Mouse (Mus musculus) frontal cortex, adult 2 months (tissue): ENCODE data around the gene Ube2e3. TPM values are rescaled to one million over a fixed set of nuclear protein-coding genes. Genes with fewer than 3 reads are reported as not detected.

Experiments
- DNase-seq, 2 experiments: peaks; one replicate each; pipeline ENCODE4 v3.0.0; 2022; ENCODE audit warnings: low spot score in 1 of 2; ENCODE audit errors: extremely low spot score in 1 of 2
- polyA plus RNA-seq: library from polyadenylated mRNA; depleted of rRNA; stranded (reverse); fragments of >200 nt; gene quantifications from 2 replicates; pipeline ENCODE4 v1.2.3, GENCODE M21; 2012

Ube2e3 gene
- polyA plus RNA-seq, 1 experiment, result 104 TPM

DNA sequence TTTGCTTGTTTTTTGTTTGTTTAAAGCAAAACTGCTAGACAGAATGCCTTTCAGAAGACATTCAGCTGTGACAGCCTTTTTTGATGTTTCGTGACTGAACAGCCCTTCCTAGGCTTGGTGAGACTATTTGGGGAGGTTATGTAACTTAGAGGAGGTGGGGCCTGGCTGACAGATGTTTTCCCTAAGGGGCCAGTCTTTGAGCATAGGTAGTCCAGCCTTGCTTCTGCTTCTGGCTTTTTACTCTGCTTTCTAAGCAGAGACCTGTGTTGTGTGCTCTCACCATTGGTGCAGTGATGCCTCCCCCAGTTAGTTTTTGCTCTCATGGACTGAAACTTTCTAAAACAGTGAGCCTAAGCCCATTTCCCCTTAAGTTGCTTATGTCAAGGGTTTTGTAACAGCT is 14.1 kb downstream of the Ube2e3 start:
- no peak for DNase-seq

DNA sequence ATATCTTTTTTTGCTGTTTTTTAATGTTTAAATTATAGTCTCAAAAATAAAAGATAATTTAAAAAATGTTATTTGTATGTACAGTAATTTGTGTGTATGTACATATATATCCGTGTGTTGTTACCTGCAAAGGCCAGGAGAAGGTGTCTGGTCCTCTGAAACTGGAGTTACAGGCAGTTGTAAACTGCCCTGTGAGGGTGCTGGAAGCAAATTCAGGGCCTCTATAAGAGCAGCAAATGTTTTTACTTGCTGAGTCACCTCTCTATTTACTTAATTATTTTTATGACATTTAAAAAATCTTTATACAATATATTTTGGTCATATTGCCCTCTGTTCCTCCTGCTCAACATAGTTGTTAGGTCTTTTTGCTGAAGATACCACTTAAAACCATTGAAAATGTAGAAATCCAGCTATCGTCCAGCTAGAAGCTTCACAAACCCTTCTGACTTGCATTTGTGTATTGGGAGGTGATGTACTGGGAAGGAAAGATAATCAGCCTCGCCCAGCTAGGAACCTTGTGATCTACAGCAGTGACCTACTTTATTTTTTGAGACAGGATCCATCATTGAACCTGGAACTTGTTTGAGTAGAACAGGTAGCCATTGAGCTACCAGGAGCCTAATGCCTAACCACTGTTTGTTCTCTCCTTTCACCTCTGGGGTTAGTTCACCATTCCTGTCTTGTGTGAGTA is 15.0 kb downstream of the Ube2e3 start:
- no peak for DNase-seq

- no peak for DNase-seq
These were observed 18.5 kb downstream of the Ube2e3 start for GRCm38 (mm10) chr2:78886446-78886845.

DNA sequence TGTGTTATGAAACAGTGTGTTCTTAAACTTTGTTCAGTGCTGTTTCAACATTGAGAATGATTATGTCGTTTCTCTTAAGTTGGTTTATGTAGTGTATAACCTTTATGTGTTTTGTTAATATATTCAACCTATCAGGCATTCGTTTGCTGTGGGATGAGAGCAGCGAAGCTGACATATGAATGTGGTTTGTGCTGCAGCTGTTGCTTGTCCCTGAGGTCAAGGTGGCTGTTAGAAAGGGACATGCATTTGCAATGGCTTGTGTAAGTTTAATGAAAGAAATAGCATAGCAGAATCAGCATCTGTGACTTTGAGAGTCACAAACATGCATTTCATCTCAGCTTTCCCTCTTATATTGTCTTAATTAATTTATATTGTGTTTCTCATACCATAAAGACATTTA is 20.3 kb downstream of the Ube2e3 start:
- DNase-seq, result no peak

DNA sequence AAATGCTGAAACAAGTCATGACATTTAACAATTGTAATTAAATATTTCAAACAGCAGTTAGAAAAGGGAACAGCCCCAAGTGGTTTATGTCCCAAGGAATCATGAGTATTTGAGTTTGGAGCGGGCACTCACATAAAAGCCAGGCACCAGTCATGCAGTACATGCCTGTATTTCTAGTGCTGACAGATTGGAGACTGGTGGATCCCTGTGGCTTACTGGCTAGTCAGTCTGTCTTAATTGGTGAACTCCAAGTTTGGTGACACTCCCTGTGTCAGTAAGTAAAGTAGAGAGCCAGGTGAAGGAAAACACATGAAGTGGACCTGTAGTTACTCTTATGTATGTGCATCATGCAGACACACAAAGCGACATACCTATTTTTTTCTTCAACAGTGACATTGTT is 27.3 kb downstream of the Ube2e3 start:
- DNase-seq, result no peak

- DNase-seq, result no peak
These were observed 38.0 kb downstream of the Ube2e3 start for GRCm38 (mm10) chr2:78905916-78906315.

- DNase-seq, result no peak
These were observed 43.6 kb downstream of the Ube2e3 start for GRCm38 (mm10) chr2:78911516-78911915.

GRCm38 (mm10) chr2:78914861-78915260 is 46.9 kb downstream of the Ube2e3 start:
- DNase-seq, result no peak

GRCm38 (mm10) chr2:78922980-78923674 is 55.2 kb downstream of the Ube2e3 start:
- DNase-seq, result no peak

DNA sequence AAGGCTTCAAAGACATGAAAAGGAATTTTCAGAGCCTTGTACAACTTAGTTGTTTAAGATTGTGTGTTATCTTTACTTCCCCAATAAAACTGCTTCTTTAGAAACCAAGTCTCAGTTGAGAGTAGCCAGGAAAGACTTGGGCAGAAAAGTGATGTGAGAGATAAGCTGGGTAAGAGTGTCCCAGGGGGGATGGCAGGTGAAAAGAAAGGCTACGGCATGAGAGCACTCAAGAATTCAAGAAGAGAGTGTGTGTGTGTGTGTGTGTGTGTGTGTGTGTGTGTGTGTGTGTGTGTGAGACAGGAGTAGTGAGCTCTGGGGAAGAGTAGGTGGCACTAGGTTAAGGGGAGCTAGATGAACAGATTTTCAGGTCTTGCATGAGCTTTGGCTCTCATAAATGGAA is 57.9 kb downstream of the Ube2e3 start:
- no peak for DNase-seq

- peak; percentile 43 to 79 for DNase-seq
These were observed 59.7 kb downstream of the Ube2e3 start for GRCm38 (mm10) chr2:78927625-78928024.

GRCm38 (mm10) chr2:78928080-78928479 is 60.2 kb downstream of the Ube2e3 start:
- DNase-seq, result no peak

DNA sequence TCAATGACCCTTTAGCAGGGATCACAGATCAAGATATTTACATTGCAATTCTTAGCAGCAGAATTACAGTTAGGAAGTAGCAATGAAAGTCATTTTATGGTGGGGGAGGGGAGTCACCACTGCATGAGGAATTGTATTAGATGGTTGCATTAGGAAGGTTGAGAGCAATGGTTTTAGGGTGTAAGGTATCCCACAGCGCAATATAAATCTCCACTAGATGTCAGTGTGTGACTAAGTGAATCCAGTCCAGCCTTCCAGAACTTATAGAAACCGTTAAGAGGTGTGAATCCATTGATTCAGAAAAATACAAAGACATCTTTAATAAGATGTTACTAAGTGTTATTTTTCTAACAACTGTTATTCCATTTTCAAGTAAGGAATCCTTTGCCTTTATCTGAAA is 63.4 kb downstream of the Ube2e3 start:
- peak in 1 of 2 experiments; percentile 48 for DNase-seq

GRCm38 (mm10) chr2:78959451-78959850 is 91.5 kb downstream of the Ube2e3 start:
- peak in 1 of 2 experiments; percentile 62 for DNase-seq

DNA sequence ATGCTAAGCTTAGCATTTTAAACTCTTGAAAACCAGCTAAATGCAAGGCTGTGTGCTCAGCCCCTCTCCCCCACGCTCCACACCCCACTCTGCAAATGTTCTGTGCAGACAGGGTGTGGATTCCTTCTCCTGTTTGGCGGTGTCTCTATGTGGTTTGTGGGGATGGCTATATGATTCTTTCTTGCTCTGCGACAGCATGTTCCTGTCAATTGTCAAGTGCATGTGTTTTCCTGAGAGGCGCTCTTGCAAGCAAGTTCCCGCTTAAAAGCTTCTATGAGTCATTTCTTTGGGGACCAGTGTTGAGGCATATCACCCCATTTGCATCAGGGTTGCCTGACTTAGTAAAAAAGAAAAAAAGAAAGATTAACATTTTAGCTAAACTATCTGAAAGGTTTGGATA is 92.4 kb downstream of the Ube2e3 start:
- no peak for DNase-seq

DNA sequence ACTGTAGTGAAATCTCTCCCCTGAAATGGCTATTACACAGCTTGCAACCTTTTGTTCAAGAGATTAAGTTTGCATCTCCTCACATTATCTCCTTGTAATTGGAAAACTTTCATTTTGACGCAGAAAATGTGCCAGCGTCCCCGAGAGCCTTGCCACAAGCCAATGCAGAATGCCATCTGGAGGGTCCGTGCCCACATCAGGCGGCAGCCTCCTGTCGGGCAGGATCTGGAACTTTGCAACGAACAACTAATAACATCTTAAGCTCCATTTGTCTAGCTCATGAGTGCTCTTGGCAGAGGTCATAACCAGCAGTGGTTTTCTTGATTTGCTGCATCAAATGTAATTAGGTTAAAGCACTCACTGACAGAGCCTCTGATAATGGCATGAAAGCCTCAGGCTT is 93.1 kb downstream of the Ube2e3 start:
- DNase-seq, result no peak

DNA sequence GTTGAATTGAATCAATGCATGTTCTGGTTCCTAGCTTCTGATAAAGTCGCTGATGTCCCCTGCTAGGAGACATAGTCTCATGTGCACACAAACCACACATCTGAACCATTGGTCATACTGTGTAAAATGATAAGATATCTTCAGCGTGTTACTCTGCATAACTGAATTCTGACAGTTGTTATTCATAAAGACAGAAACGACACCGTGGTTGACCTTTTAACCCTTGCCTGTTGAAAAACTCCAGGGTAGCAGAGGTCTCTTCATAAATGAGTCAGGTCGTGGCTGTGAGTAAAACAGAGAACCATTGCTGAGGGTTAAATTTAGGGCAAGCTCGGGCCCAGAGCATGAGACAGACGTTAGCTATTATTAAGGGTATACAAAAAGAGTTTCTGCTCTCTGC is 93.7 kb downstream of the Ube2e3 start:
- no peak for DNase-seq

GRCm38 (mm10) chr2:78964995-78965394 is 97.1 kb downstream of the Ube2e3 start:
- no peak for DNase-seq

DNA sequence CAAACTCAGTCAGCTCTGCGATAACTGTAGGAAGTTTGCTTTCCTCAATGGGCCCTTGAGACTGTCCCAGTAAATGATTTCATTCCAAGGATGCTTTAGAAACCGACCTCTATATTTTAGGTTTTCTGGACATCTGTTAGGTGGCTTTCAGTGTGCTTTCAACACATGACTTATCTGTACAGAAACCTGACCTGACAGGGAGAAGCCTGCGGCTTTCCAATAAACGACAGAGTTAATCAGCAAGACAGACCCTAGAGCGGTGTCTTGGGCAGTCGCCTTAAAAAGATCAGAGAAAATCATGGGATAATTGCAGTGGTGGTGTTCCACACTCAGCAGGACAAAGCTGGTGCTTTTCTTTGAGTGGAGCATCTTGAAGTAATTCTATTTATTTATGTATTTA is 97.5 kb downstream of the Ube2e3 start:
- DNase-seq, result no peak

DNA sequence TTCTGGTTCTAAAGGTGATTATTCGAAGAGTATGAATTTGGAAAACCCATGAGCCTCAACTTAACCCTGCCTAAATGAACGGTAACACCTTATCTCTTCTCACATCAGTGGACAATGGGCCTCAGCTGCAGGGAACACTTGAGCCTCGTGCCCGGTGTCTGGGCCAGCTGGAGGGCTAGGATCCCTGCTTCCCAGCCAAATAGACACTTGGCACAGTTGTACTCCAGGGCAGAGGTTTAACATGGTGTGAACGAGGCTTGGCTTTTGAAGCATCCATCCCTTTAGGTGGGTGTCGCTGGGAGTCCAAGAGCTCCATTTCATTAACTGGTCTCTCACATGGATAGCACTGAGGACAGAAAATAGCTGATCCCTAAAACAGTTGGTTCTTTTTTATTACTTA is 102.2 kb downstream of the Ube2e3 start:
- no peak for DNase-seq
